Mouse (Mus musculus): Measurements from ENCODE around the gene Trpv2. TPM values are rescaled to one million over a fixed set of nuclear protein-coding genes. Genes with fewer than 3 reads are reported as not detected.
A peak's percentile ranks its signal among the peaks of the same experiment; 100 is the strongest.

Gene Trpv2
- total and polyA plus RNA-seq, 3 experiments = 30.0 to 30.4 TPM; not detected in 1

DNA sequence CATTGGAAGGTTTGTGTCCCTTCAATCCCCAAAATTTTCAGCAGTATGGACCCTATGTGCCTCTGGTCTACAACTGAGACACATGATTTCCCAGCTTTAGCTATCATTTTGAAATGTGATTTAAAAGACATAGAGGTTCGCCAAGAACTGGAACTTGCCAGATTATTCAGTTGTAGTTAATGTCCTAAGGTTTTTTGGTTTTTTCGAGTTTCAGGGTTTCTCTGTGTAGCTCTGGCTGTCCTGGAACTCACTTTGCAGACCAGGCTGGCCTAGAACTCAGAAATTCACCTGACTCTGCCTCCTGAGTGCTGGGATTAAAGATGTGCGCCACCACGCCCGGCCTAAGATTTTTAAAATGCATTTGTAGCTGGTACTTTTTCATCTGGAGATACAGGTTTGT, 20.7 kb upstream of the Trpv2 start (continued):
- TF ChIP-seq BHLHE40 (IDR thresholded peaks at IDR 0.05; ENCODE audit: borderline replicate concordance, low read depth, low read length) = no peak
- no peak for TF ChIP-seq POLR2AphosphoS5 (IDR thresholded peaks at IDR 0.05; ENCODE audit: borderline replicate concordance, low read depth, low read length)
- TF ChIP-seq UBTF (IDR thresholded peaks at IDR 0.05; ENCODE audit: borderline replicate concordance, insufficient read depth, low read depth, low read length) = no peak
- no peak for TF ChIP-seq USF1 (IDR thresholded peaks at IDR 0.05; ENCODE audit: low read depth, low read length)
- no peak for TF ChIP-seq ELF1 (IDR thresholded peaks at IDR 0.05; ENCODE audit: low read depth, low read length)
- TF ChIP-seq ETS1 (IDR thresholded peaks at IDR 0.05; ENCODE audit: low read depth, low read length) = no peak
- no peak for TF ChIP-seq ZMIZ1 (IDR thresholded peaks at IDR 0.05; ENCODE audit: low read depth, low read length)

DNA sequence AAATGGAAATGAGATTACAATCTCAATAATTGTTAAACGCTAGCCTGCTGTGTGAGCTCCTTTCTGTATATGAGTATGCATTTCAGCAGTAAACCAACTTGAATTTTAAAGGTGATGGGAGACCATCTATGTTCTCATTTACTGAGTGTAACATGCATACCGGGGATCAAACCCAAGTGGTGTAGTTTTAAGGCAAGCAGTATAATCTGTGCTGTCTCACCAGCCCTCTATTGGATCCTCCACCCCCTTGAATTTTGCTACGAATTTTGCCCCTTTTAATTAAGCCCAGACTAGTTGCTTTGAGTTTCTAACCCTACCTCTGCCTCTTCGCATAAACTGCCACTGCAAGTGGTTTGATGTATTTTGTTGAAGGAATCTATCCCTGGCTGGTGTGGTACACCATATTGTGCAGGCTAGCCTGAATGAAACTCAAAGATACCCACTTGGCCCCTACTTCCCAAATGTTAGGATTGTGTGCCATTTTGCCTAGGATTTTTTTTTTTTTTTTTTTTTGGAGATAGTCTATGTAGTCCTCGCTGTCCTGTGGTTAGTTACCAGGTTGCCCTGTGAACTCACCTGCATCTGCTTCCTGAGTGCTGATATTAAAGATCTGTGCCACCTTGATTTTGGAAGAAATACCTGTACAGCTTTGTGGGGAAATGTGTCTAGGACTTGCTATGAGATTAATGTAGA, 20.0 kb upstream of the Trpv2 start:
- Histone ChIP-seq H3K36me3 (ENCODE audit: control insufficient read depth in 1 of 2, insufficient read depth in 2 of 2, low read length in 2 of 2) (peaks cover 10 to 25% of the 10 kb centered on the region in 2 experiments), H3K27me3 (ENCODE audit: control insufficient read depth in 1 of 2, insufficient read depth in 2 of 2, low read length in 2 of 2) (no peaks in the 10 kb centered on the region), H3K79me2 (ENCODE audit: control insufficient read depth, insufficient read depth, low read length, poor library complexity) (peaks cover 27% of the 10 kb centered on the region), H3K4me1 (ENCODE audit: control insufficient read depth in 1 of 2, insufficient read depth in 2 of 2, low read length in 2 of 2) (peaks cover 5 to 19% of the 10 kb centered on the region in 2 experiments; a peak in 3 of 4 replicates), H3K9me3 (replicated peaks; ENCODE audit: insufficient read depth, low read length) (no peaks in the 10 kb centered on the region), H3K4me3 (ENCODE audit: control insufficient read depth in 1 of 2, insufficient read depth in 1 of 2, low read depth in 2 of 2, low read length in 2 of 2) (peak overlapping the region; percentile 58 to 73), H3K9ac (ENCODE audit: control insufficient read depth, low read depth, low read length, poor library complexity, severe bottlenecking) (peak overlapping the region; percentile 66), H3K27ac (ENCODE audit: control insufficient read depth, low read depth, low read length) (no peak overlapping the region)
- peak; percentile 52 for DNase-seq (ENCODE audit: low read depth, low spot score)
- TF ChIP-seq BHLHE40 (IDR thresholded peaks at IDR 0.05; ENCODE audit: borderline replicate concordance, low read depth, low read length) = 0 out of 2 replicates have a peak, but pooled peaks have one; percentile 13
- TF ChIP-seq ZNF384 (IDR thresholded peaks at IDR 0.05; ENCODE audit: low read depth, low read length) = peak; percentile 88
- TF ChIP-seq USF1 (IDR thresholded peaks at IDR 0.05; ENCODE audit: low read depth, low read length) = no peak
- no peak for TF ChIP-seq TCF12 (IDR thresholded peaks at IDR 0.05; ENCODE audit: low read depth, low read length)
- TF ChIP-seq E2F4 (IDR thresholded peaks at IDR 0.05; ENCODE audit: borderline replicate concordance, low read depth, low read length) = peak; percentile 34; the same call in 1 of the 2 replicates
- TF ChIP-seq CHD2 (IDR thresholded peaks at IDR 0.05; ENCODE audit: low read length) = peak; percentile 2
- TF ChIP-seq UBTF (IDR thresholded peaks at IDR 0.05; ENCODE audit: borderline replicate concordance, insufficient read depth, low read depth, low read length) = no peak
- peak; percentile 17 to 63; a peak in 3 of 4 replicates for TF ChIP-seq POLR2A (IDR thresholded peaks at IDR 0.05; ENCODE audit: control insufficient read depth in 1 of 2, insufficient read depth in 1 of 2, low read depth in 1 of 2, low read length in 2 of 2, poor library complexity in 1 of 2)
- TF ChIP-seq POLR2AphosphoS2 (IDR thresholded peaks at IDR 0.05; ENCODE audit: low read length) = peak; percentile 94
- TF ChIP-seq MAFK (IDR thresholded peaks at IDR 0.05; ENCODE audit: borderline replicate concordance, low read depth, low read length) = 0 out of 2 replicates have a peak, but pooled peaks have one; percentile 21
- no peak for TF ChIP-seq MYB (IDR thresholded peaks at IDR 0.05; ENCODE audit: low read depth, low read length)
- TF ChIP-seq CTCF (IDR thresholded peaks at IDR 0.05 in 2 of 3, conservative IDR thresholded peaks at IDR 0.05 in 1 of 3; ENCODE audit: control insufficient read depth in 1 of 3, insufficient read depth in 1 of 3, low read depth in 2 of 3, low read length in 3 of 3, poor library complexity in 1 of 3, severe bottlenecking in 1 of 3) = no peak

Data from MEL (cell line).